Mouse (Mus musculus) stomach, embryonic 15.5 days (tissue): ENCODE data around the gene Fbh1. TPM values are rescaled to one million over a fixed set of nuclear protein-coding genes. Genes with fewer than 3 reads are reported as not detected.

ENCODE experiments used
- polyA plus RNA-seq: library from polyadenylated mRNA; unstranded; fragments of >200 nt; fragmentation: Nextera tagmentation; extraction: Ambion mirVana; gene quantifications from 2 replicates; pipeline ENCODE4 v1.2.1, GENCODE M21; 2015

Fbh1 gene
- polyA plus RNA-seq, 1 experiment from 2014 or later = 113 TPM

Other genes with a start within 250 kb of the Fbh1 start
- 17.1 and 19.7 TPM in 2 replicates for gene Pfkfb3, start 223.5 kb downstream of the Fbh1 start, polyA plus RNA-seq
- gene Rbm17, start 173.4 kb downstream of the Fbh1 start, polyA plus RNA-seq = 125 and 132 TPM in 2 replicates
- not detected in 2 replicates for gene Gm17490, start 151.3 kb downstream of the Fbh1 start, polyA plus RNA-seq
- 0.04 TPM in 1 of 2 replicates, not detected in the other for gene Il2ra, start 134.8 kb downstream of the Fbh1 start, polyA plus RNA-seq
- 2.0 and 2.3 TPM in 2 replicates for gene Il15ra, start 72.3 kb downstream of the Fbh1 start, polyA plus RNA-seq
- 44.0 and 44.3 TPM in 2 replicates for gene Ankrd16, start 294 bp upstream of the Fbh1 start, polyA plus RNA-seq